Mouse (Mus musculus) midbrain, embryonic 12.5 days (tissue): ENCODE data around the gene Slc35g2. TPM values are rescaled to one million over a fixed set of nuclear protein-coding genes. Genes with fewer than 3 reads are reported as not detected.

Experiments used
- ATAC-seq: fragments of 200-750 bp; cut with Nextera tagmentation; 2 replicates; pipeline ENCODE4 v1.8.0; 2017; ENCODE audit warnings: low read depth, moderate TSS enrichment, moderate library complexity; ENCODE audit not compliant: low FRiP score
- H3K27ac ChIP-seq: fragments of 300-500 bp; sonication (generic); replicated peaks from 2 replicates; pipeline ENCODE4 v1.5.1; 2016; ENCODE audit warnings: mild to moderate bottlenecking
- H3K27me3 ChIP-seq: fragments of 300-500 bp; sonication (generic); 2 replicates; pipeline ENCODE4 v1.6.1; 2016; ENCODE audit warnings: mild to moderate bottlenecking
- H3K36me3 ChIP-seq: fragments of 300-500 bp; sonication (generic); 2 replicates; pipeline ENCODE4 v1.6.1; 2016
- H3K4me1 ChIP-seq: fragments of 300-500 bp; sonication (generic); 2 replicates; pipeline ENCODE4 v1.6.1; 2016
- H3K4me2 ChIP-seq: fragments of 300-500 bp; sonication (generic); replicated peaks from 2 replicates; pipeline ENCODE4 v1.6.1; 2016; ENCODE audit warnings: mild to moderate bottlenecking, moderate library complexity
- H3K4me3 ChIP-seq: fragments of 300-500 bp; sonication (generic); 2 replicates; pipeline ENCODE4 v1.5.1; 2016; ENCODE audit warnings: mild to moderate bottlenecking
- H3K9ac ChIP-seq: fragments of 300-500 bp; sonication (generic); replicated peaks from 2 replicates; pipeline ENCODE4 v1.6.1; 2016; ENCODE audit warnings: mild to moderate bottlenecking, moderate library complexity
- H3K9me3 ChIP-seq: fragments of 300-500 bp; sonication (generic); 2 replicates; pipeline ENCODE4 v1.6.1; 2016; ENCODE audit warnings: mild to moderate bottlenecking
- WGBS: fragments of 180-500 bp; shearing (Covaris S2); methylation state at CpG from one replicate; pipeline ENCODE4 v1.1.7; 2016; 5-methylcytosine and 5-hydroxymethylcytosine counted together
- polyA plus RNA-seq: library from polyadenylated mRNA; unstranded; fragments of >200 nt; fragmentation: Nextera tagmentation; extraction: Ambion mirVana; gene quantifications from 2 replicates; pipeline ENCODE4 v1.2.1, GENCODE M21; 2016

Gene Slc35g2
- polyA plus RNA-seq, 1 experiment from 2014 or later = 6.7 TPM

DNA sequence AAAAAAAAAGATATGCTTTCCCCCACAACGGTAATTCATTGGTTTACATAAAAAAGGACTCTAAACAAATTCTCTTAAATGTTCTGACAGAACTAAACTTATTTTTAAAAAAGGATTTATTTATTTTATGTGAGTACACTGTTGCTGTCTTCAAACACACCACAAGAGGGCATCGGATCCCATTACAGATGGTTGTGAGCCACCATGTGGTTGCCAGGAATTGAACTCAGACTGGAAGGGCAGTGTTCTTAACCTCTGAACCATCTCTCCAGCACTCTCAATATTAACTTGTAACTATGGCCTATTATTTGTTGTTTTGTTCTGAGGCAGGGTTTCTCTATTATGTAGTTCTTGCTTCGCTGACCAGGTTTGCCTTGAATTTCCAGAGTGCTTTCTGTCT lies 50.9 kb downstream of the Slc35g2 start:
- 93% methylated on average over 3 of the region's 3 CpGs for WGBS
- no peaks in the 10 kb centered on the region for H3K9me3 ChIP-seq
- H3K27ac ChIP-seq = no peak overlapping the region
- no peak for ATAC-seq
- H3K4me3 ChIP-seq = no peak overlapping the region
- H3K36me3 ChIP-seq = no peaks in the 10 kb centered on the region
- no peak overlapping the region for H3K4me2 ChIP-seq
- no peaks in the 10 kb centered on the region for H3K4me1 ChIP-seq
- no peak overlapping the region for H3K9ac ChIP-seq
- no peaks in the 10 kb centered on the region for H3K27me3 ChIP-seq

DNA sequence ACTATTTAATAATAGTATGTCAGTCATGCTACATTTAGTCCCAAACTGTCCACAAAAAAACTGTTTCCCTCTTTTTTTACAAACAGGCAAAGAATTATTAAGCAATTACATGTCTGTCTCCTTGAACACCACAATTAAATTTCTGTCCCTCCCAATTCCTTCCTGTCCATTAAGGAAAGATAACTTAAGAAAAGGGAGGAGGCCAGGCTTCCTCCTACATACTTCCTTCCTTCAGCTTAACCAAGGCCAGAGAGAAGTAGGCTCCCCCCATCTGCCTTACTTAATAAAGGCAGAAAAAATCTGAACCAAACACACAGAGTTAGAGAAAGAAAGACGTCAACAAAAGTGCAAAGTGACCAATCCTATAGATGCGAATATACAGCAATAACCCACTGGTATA lies 63.3 kb downstream of the Slc35g2 start:
- 85% methylated on average over 2 of the region's 2 CpGs for WGBS
- Histone ChIP-seq H3K4me2 (no peak overlapping the region), H3K27me3 (no peaks in the 10 kb centered on the region), H3K4me1 (no peaks in the 10 kb centered on the region), H3K27ac (no peak overlapping the region), H3K9ac (no peak overlapping the region), H3K4me3 (no peak overlapping the region), H3K9me3 (no peaks in the 10 kb centered on the region), H3K36me3 (no peaks in the 10 kb centered on the region)
- ATAC-seq = no peak

DNA sequence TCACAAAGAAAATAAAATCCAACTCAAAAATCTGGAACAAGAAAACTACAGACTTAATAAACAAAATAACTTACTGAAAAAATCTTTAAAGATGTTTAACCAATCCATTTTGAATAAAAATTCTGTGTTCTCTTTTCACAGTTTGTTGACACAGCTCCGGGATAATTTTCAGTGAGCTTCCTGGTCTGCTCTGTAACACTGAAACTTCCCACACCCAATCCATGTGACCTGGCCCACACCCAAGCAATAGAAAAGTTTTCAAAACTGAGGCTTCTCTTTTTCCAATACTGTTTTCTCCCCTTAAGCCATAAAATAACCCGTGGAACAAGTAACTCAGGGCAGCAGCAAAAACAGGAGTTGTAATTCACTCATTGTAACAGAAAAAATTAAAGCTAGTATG lies 64.2 kb downstream of the Slc35g2 start:
- Histone ChIP-seq H3K27me3 (no peaks in the 10 kb centered on the region), H3K27ac (no peak overlapping the region), H3K4me3 (no peak overlapping the region), H3K36me3 (no peaks in the 10 kb centered on the region), H3K9me3 (no peaks in the 10 kb centered on the region), H3K4me2 (no peak overlapping the region), H3K4me1 (no peaks in the 10 kb centered on the region), H3K9ac (no peak overlapping the region)
- ATAC-seq = no peak
- WGBS = 84% methylated on average over 2 of the region's 2 CpGs

DNA sequence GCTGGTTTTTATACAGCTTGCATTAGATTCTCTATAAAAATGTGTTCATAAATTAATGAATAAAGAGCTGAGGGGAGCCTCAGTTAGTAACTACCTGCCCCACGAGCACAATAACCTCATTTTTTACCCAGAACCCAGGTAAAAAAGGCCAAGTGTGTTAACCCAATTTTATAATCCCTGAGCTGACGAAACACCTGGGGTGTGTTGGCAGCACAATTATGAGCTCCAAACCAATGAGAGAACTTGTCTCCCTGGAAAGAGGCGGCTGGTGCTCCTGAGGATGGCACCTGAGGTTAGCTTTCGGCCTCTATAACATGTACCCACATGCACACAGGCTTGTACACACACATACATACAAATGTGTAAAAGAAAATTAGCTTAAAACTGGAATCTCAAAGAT lies 65.4 kb downstream of the Slc35g2 start:
- Histone ChIP-seq H3K4me1 (no peaks in the 10 kb centered on the region), H3K4me2 (no peak overlapping the region), H3K9me3 (no peaks in the 10 kb centered on the region), H3K9ac (no peak overlapping the region), H3K4me3 (no peak overlapping the region), H3K27me3 (no peaks in the 10 kb centered on the region), H3K27ac (no peak overlapping the region), H3K36me3 (no peaks in the 10 kb centered on the region)
- ATAC-seq = no peak
- WGBS = 92% methylated on average over 4 of the region's 4 CpGs

Other genes with a start within 250 kb of the Slc35g2 start
- 0.97 and 1.4 TPM in 2 replicates for gene Il20rb, start 84.3 kb downstream of the Slc35g2 start, polyA plus RNA-seq
- 63.3 and 66.2 TPM in 2 replicates for gene Nck1, start 25.0 kb downstream of the Slc35g2 start, polyA plus RNA-seq
- 57.0 and 63.6 TPM in 2 replicates for gene Stag1, start 26.7 kb upstream of the Slc35g2 start, polyA plus RNA-seq